Mouse (Mus musculus) WW6 (cell line): Measurements from ENCODE around the gene Nrsn1.
"Not testable (repeated sequence)": the region's sequence is repeated elsewhere in the genome, so short reads cannot be mapped to it uniquely, and the experiment has no call there.

ENCODE experiments used
- DNase-seq: peaks from one replicate; pipeline ENCODE4 v3.0.0-alpha.2; 2013; ENCODE audit warnings: low read depth, low spot score

The Nrsn1 gene

DNA sequence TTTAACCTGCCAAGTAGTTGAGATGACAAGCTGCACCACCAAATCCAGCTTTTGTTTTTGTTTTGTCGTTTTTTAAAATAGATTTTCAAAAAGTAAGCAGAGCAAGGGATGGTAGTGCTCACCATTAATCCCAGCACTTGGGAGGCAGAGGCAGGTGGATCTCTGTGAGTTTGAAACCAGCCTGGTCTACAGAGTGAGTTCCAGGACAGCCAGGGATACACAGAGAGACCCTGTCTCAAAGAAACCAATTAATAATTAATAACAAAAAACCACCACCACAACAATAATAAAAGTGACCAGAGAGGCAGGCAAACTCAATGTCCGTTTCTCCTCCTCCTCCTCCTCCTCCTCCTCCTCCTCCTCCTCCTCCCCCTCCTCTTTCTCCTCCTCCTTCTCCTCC is at the start of gene Nrsn1:
Nrsn1 (minus strand) TSS at position 101 of the 400 bp plus-strand sequence.
- not testable (repeated sequence) for DNase-seq

GRCm38 (mm10) chr13:25312059-25312458 is 41.8 kb upstream of the Nrsn1 start:
- no peak for DNase-seq

DNA sequence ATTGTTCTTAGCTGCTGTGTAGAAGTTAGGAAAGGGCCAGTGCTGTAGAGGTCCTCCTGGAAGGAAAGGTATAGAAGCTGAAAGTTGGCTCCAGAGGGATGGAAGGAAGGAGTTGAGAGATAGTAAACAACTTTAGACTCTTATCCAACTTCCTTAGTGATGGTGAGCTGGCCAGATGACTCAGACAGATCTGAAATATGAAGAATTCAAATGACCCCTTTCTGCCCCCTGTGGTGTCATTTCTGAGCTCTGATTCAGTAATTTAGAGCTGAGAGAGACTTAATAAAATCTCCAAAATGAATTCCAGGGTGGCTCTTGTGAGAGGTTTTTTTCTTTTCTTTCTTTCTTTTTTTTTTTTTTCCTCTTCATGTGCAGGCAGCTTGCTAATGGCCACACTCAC is 39.8 kb upstream of the Nrsn1 start:
- no peak for DNase-seq

DNA sequence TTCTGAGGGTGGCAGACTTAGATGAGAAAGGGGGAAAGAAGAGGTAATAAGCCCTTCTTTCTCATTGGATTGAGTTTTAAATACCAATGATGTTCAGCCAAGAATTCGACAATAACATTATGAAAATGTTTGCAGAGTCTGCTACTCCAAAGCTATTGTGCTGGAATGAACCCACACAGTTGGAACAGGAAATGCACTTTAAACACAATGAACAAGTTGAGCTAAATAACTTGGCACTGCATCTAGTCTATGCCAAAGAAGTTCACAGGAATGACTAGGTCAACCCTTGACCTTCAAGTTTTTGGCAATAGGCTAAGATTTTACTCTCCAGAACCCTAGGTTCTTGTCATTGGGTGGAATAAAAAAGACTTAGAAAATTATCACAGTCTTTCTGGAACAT is 18.4 kb upstream of the Nrsn1 start:
- DNase-seq = no peak

- DNase-seq = peak; percentile 14
Measured at GRCm38 (mm10) chr13:25274934-25275565, 4.7 kb upstream of the Nrsn1 start.

- no peak for DNase-seq
Measured at GRCm38 (mm10) chr13:25272189-25272588, 1.9 kb upstream of the Nrsn1 start.

DNA sequence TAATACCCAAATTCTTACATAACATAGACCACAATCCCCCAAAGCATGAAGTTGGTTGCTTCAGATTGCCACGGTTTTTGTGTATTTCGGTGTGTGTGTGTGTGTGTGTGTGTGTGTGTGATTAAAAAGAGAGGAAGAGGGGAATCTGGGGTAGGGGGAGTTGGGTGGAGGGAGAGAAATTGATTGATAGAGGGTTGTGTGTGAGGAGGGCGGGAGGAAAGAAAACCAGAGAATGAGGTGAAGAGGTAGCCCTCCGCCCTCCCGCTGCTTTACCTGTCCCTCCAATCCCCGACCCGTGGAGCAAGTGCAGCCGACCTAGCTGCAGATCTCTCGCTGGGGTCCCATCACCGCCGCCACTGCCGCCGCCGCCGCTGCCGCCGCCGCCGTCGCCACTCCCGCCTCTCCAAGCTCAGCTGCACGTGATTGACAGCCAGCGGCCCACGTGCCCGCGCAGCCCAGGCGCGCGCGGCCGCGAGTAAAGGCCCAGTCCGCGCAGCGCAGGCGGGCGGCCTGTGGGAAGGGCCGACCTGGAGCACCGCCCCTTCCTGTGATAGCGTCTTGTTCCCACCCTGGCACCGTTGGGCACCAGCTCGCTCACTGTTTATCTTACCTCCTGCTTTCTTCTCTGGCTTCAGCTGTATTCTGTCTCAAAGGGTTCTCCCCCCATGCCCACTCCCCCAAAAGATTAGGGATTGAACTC is 583 bp downstream of the Nrsn1 start:
- DNase-seq = peak; percentile 24

- DNase-seq = peak; percentile 29
Measured at GRCm38 (mm10) chr13:25269039-25269438, 1.3 kb downstream of the Nrsn1 start.

GRCm38 (mm10) chr13:25262748-25263147 is 7.6 kb downstream of the Nrsn1 start:
- no peak for DNase-seq

DNA sequence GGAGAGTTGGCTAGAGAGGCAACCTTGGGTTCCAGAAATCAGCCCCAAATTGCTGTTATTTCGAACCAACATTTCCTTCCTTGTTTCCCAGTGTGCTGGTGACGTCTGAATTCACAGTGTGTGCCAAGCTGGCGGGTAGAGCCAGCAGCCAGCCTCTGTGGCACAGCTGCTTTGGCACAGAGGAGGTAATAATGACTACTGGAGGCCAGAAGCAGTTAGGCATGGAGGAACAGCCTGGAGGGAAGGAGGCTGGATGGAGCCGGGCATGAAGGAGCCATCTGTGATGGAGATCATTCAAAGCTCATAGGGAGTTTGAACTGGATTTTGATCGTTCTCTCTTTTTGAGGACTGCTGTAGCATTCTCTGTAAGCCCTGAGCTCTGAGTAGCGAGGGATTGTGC is 12.7 kb downstream of the Nrsn1 start:
- no peak for DNase-seq

- DNase-seq = no peak
Measured at GRCm38 (mm10) chr13:25254478-25255263, 15.6 kb downstream of the Nrsn1 start.

- no peak for DNase-seq
Measured at GRCm38 (mm10) chr13:25251893-25252292, 18.4 kb downstream of the Nrsn1 start.

- no peak for DNase-seq
Measured at GRCm38 (mm10) chr13:25220186-25220787, 50.0 kb downstream of the Nrsn1 start.

GRCm38 (mm10) chr13:25218394-25218793 is 51.9 kb downstream of the Nrsn1 start:
- DNase-seq = no peak

- DNase-seq = no peak
Measured at GRCm38 (mm10) chr13:25206950-25207349, 63.4 kb downstream of the Nrsn1 start.
